Mouse (Mus musculus) olfactory bulb, adult 2 months (tissue): ENCODE measurements around the gene Fau.

Source experiments
- CTCF ChIP-seq: fragments of 200-500 bp; IDR thresholded peaks from 2 replicates; pipeline ENCODE4 v1.5.1; 2012; ENCODE audit warnings: low read depth, mild to moderate bottlenecking, low read length, moderate library complexity; ENCODE audit not compliant: insufficient read depth
- POLR2A ChIP-seq: fragments of 200-500 bp; IDR thresholded peaks from 2 replicates; pipeline ENCODE4 v1.6.1; 2012; ENCODE audit warnings: mild to moderate bottlenecking, low read depth, low read length, moderate library complexity; ENCODE audit not compliant: insufficient read depth

- no peak for TF ChIP-seq CTCF
- peak; percentile 68 for TF ChIP-seq POLR2A
Observed at GRCm38 (mm10) chr19:6061021-6061533, 3.4 kb downstream of the Fau start, which contains the start of gene Znhit2.
